Mouse (Mus musculus) ES-E14 (cell line): ENCODE results near the gene Hnf1b.

ENCODE experiments used
- CHD2 ChIP-seq: IDR thresholded peaks from 2 replicates; pipeline ENCODE4 v1.6.1; 2014; ENCODE audit warnings: mild to moderate bottlenecking, low read depth, low read length, inconsistent platforms
- HCFC1 ChIP-seq: IDR thresholded peaks from 2 replicates; pipeline ENCODE4 v1.6.1; 2012; ENCODE audit warnings: low read length, inconsistent platforms, borderline replicate concordance; ENCODE audit not compliant: insufficient read depth
- MAFK ChIP-seq: IDR thresholded peaks from 2 replicates; pipeline ENCODE4 v1.6.1; 2014; ENCODE audit warnings: mild to moderate bottlenecking, low read depth, low read length, inconsistent platforms; ENCODE audit not compliant: insufficient read depth
- ZC3H11A ChIP-seq: IDR thresholded peaks from 2 replicates; pipeline ENCODE4 v1.6.1; 2012; ENCODE audit warnings: low read depth, mild to moderate bottlenecking, inconsistent platforms, low read length, borderline replicate concordance
- ZNF384 ChIP-seq: IDR thresholded peaks from 2 replicates; pipeline ENCODE4 v1.6.1; 2012; ENCODE audit warnings: low read depth, low read length, inconsistent platforms

DNA sequence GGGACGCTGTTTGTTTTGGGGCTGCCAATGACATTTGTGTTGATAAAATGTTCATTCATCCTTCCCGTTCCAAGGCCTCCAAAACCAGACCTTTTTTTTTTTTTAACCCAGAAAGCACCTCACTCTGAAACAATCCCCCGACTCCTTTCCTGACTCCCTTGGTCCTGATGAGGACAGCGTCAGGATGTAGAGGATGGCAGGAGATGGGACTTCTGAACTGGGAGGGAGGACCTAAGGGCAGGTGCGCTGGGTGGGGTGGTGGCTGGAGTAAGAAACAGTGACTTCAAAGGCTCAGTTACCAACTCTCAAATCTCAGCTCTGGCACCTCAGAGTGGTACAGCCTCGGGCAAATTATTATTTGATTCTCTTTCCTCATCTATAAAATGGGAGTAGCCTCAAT lies 33.2 kb downstream of the Hnf1b start:
- TF ChIP-seq CHD2 (no peak), ZNF384 (no peak), ZC3H11A (no peak), HCFC1 (no peak), MAFK (no peak)
